Mouse (Mus musculus): Measurements from ENCODE around the gene Cdk5rap2. TPM values are rescaled to one million over a fixed set of nuclear protein-coding genes. Genes with fewer than 3 reads are reported as not detected.

Gene Cdk5rap2
- total and polyA plus RNA-seq, 3 experiments = 2.0 to 6.1 (median 5.9) TPM

DNA sequence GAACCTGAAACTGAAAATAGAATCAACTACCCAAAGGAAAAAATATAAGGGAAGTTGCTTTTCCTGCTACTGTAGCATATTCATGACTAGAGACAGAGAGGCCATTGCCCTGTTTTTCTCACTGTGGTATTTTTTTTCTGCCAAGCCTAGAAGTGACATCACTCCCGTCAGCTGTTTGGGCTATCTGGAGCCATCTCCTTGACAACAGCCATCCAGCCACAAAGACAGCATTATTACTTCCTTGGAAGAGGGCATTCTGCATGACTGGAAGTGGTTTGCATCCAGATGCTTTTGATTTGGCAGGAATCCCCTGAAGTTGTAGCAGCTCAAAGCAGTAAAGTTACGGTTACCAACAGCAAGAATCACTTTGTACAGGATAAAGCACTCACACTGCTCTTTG, 1.9 kb upstream of the Cdk5rap2 start:
- Histone ChIP-seq H3K27me3 (ENCODE audit: control insufficient read depth, insufficient read depth, low read length) (no peaks in the 10 kb centered on the region), H3K4me3 (no peak overlapping the region), H3K79me2 (replicated peaks; ENCODE audit: control insufficient read depth, insufficient read depth, low read length) (no peaks in the 10 kb centered on the region), H3K9ac (ENCODE audit: low read depth, low read length) (no peak overlapping the region), H3K27ac (no peak overlapping the region), H3K4me1 (ENCODE audit: control insufficient read depth, insufficient read depth, low read length) (no peaks in the 10 kb centered on the region), H3K36me3 (ENCODE audit: control insufficient read depth, insufficient read depth, low read length) (no peaks in the 10 kb centered on the region)
- TF ChIP-seq CTCF (IDR thresholded peaks at IDR 0.05) (no peak), POLR2A (IDR thresholded peaks at IDR 0.05; ENCODE audit: insufficient read depth, low read depth, low read length) (no peak), EP300 (IDR thresholded peaks at IDR 0.05; ENCODE audit: insufficient read depth, low read depth, low read length) (no peak)
- 38% methylated on average over 2 of the region's 2 CpGs for WGBS
- intact Hi-C loops (cut with DNase I) = loop anchor here (5.0 kb wide), 1 partner anchor 125 kb away; no protein-coding TSS in a partner anchor
- no peak for DNase-seq

GRCm38 (mm10) chr4:70409456-70409855, 787 bp downstream of the Cdk5rap2 start:
- TF ChIP-seq EP300 (IDR thresholded peaks at IDR 0.05; ENCODE audit: insufficient read depth, low read depth, low read length) (no peak), POLR2A (IDR thresholded peaks at IDR 0.05; ENCODE audit: insufficient read depth, low read depth, low read length) (no peak), CTCF (IDR thresholded peaks at IDR 0.05) (no peak)
- WGBS = 25% methylated on average over 9 of the region's 9 CpGs

DNA sequence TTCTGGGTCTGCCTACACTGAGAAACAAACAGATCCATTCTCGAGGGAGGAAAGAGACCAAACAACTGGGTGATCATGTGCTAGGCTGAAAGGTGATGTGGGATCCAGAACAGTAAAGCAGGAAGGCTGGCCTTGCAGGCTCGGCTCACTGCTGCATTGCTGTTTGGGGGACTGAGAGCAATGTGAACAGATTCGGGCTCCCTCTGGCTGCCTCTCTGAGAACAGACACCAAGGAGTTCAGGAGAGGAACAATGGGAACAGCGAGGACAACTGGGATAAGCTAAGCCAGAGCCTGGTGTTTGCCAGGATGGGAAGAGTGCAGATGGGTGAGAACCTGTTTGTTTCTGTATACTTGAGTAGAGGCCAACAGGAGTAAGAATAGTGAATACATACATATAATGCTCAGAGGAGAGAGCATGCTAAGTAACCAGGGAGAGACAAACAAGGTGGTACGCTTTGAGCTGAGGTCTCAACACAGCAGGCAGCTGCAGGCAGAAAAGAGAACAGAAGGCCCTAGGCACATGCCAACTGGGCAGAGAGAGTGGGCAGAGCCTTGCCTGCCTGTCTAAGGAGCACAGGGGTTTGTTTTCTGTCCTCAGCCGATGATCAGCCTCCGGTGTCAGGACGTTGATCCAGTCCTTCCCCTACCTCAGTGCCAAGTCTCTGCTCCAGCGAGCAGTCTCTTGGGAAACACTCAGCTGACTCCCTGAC, 8.0 kb downstream of the Cdk5rap2 start:
- peak; percentile 28 to 38 for DNase-seq
- Histone ChIP-seq H3K9ac (ENCODE audit: low read depth, low read length) (no peak overlapping the region), H3K36me3 (ENCODE audit: control insufficient read depth, insufficient read depth, low read length) (no peaks in the 10 kb centered on the region; the same call in 1 of the 2 replicates), H3K27ac (no peak overlapping the region), H3K4me1 (ENCODE audit: control insufficient read depth, insufficient read depth, low read length) (no peaks in the 10 kb centered on the region; the same call in 1 of the 2 replicates), H3K27me3 (ENCODE audit: control insufficient read depth, insufficient read depth, low read length) (no peaks in the 10 kb centered on the region), H3K4me3 (no peak overlapping the region), H3K79me2 (replicated peaks; ENCODE audit: control insufficient read depth, insufficient read depth, low read length) (no peaks in the 10 kb centered on the region)
- intact Hi-C loops (cut with DNase I) = no loop called here
- TF ChIP-seq EP300 (IDR thresholded peaks at IDR 0.05; ENCODE audit: insufficient read depth, low read depth, low read length) (no peak), POLR2A (IDR thresholded peaks at IDR 0.05; ENCODE audit: insufficient read depth, low read depth, low read length) (no peak), CTCF (IDR thresholded peaks at IDR 0.05) (peak; percentile 55)
- WGBS = 60% methylated on average over 9 of the region's 9 CpGs

More at GRCm38 (mm10) chr4:70409456-70409855, 787 bp downstream of the Cdk5rap2 start:
- intact Hi-C loops (cut with DNase I) = no loop called here
- Histone ChIP-seq H3K36me3 (ENCODE audit: control insufficient read depth, insufficient read depth, low read length) (no peaks in the 10 kb centered on the region), H3K9ac (ENCODE audit: low read depth, low read length) (no peak overlapping the region), H3K79me2 (replicated peaks; ENCODE audit: control insufficient read depth, insufficient read depth, low read length) (no peaks in the 10 kb centered on the region), H3K27ac (no peak overlapping the region), H3K4me3 (peak overlapping the region; percentile 91), H3K4me1 (ENCODE audit: control insufficient read depth, insufficient read depth, low read length) (no peaks in the 10 kb centered on the region), H3K27me3 (ENCODE audit: control insufficient read depth, insufficient read depth, low read length) (no peaks in the 10 kb centered on the region)
- DNase-seq = no peak

- no peak overlapping the region for H3K27ac ChIP-seq
- WGBS = 91% methylated on average over 5 of the region's 5 CpGs
- no peaks in the 10 kb centered on the region; the same call in 1 of the 2 replicates for H3K36me3 ChIP-seq (ENCODE audit: control insufficient read depth, insufficient read depth, low read length)
- intact Hi-C loops (cut with DNase I) = no loop called here
- H3K27me3 ChIP-seq (ENCODE audit: control insufficient read depth, insufficient read depth, low read length) = no peaks in the 10 kb centered on the region
- no peaks in the 10 kb centered on the region; the same call in 1 of the 2 replicates for H3K4me1 ChIP-seq (ENCODE audit: control insufficient read depth, insufficient read depth, low read length)
- no peak for DNase-seq
- no peak overlapping the region for H3K9ac ChIP-seq (ENCODE audit: low read depth, low read length)
- H3K79me2 ChIP-seq (replicated peaks; ENCODE audit: control insufficient read depth, insufficient read depth, low read length) = no peaks in the 10 kb centered on the region
- TF ChIP-seq CTCF (IDR thresholded peaks at IDR 0.05) = no peak
- no peak for TF ChIP-seq EP300 (IDR thresholded peaks at IDR 0.05; ENCODE audit: insufficient read depth, low read depth, low read length)
- TF ChIP-seq POLR2A (IDR thresholded peaks at IDR 0.05; ENCODE audit: insufficient read depth, low read depth, low read length) = no peak
- H3K4me3 ChIP-seq = no peak overlapping the region
These were observed 10.8 kb downstream of the Cdk5rap2 start for GRCm38 (mm10) chr4:70399476-70399875.

DNA sequence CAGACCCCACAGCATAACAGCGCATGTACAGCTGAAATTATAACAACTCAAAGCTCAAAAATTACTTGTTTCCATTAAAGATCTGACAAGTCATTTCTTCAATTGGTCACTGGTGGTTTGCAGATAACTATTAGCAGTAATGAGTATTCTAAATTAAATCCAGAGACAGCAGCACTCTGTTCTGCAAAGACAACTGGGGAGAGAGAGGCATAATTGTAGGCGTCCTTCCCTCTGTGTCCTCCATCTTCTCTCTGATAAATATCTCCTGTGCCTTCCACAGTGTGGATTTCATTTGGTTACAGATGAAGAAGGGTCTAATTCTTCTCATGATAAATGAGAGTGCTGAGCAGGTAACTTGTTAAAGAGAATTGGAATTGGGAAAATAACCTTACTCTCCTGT, 11.2 kb downstream of the Cdk5rap2 start:
- Histone ChIP-seq H3K4me1 (ENCODE audit: control insufficient read depth, insufficient read depth, low read length) (no peaks in the 10 kb centered on the region; the same call in 1 of the 2 replicates), H3K79me2 (replicated peaks; ENCODE audit: control insufficient read depth, insufficient read depth, low read length) (no peaks in the 10 kb centered on the region), H3K9ac (ENCODE audit: low read depth, low read length) (no peak overlapping the region), H3K27me3 (ENCODE audit: control insufficient read depth, insufficient read depth, low read length) (no peaks in the 10 kb centered on the region), H3K27ac (no peak overlapping the region), H3K36me3 (ENCODE audit: control insufficient read depth, insufficient read depth, low read length) (no peaks in the 10 kb centered on the region; the same call in 1 of the 2 replicates), H3K4me3 (no peak overlapping the region)
- intact Hi-C loops (cut with DNase I) = no loop called here
- TF ChIP-seq POLR2A (IDR thresholded peaks at IDR 0.05; ENCODE audit: insufficient read depth, low read depth, low read length) (no peak), EP300 (IDR thresholded peaks at IDR 0.05; ENCODE audit: insufficient read depth, low read depth, low read length) (no peak)
- DNase-seq = no peak
- 98% methylated on average over 2 of the region's 2 CpGs for WGBS

DNA sequence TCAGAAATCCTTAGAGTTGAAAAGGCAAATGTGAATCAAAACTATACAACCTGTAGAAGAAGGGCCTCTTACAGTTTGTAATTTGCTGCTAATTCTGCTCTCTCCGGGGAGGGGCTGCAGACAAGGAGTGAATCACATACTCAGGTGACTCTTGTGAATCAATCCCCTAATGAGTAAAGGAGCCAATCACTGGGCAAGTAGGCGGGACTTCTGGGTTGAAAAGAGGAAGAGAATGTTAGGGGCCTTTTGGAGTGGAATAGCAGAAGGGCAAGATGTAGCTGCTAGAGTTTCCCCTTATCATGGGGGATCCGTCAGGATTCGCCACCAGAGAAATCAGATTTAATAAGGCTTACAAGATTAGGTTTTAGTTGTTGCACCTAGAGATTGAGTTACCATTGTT, 12.2 kb downstream of the Cdk5rap2 start:
- Histone ChIP-seq H3K79me2 (replicated peaks; ENCODE audit: control insufficient read depth, insufficient read depth, low read length) (no peaks in the 10 kb centered on the region), H3K4me1 (ENCODE audit: control insufficient read depth, insufficient read depth, low read length) (no peaks in the 10 kb centered on the region; the same call in 1 of the 2 replicates), H3K36me3 (ENCODE audit: control insufficient read depth, insufficient read depth, low read length) (no peaks in the 10 kb centered on the region; the same call in 1 of the 2 replicates), H3K4me3 (no peak overlapping the region), H3K27ac (no peak overlapping the region), H3K9ac (ENCODE audit: low read depth, low read length) (no peak overlapping the region), H3K27me3 (ENCODE audit: control insufficient read depth, insufficient read depth, low read length) (no peaks in the 10 kb centered on the region)
- no peak for DNase-seq
- intact Hi-C loops (cut with DNase I) = no loop called here
- TF ChIP-seq EP300 (IDR thresholded peaks at IDR 0.05; ENCODE audit: insufficient read depth, low read depth, low read length) (no peak), CTCF (IDR thresholded peaks at IDR 0.05) (no peak), POLR2A (IDR thresholded peaks at IDR 0.05; ENCODE audit: insufficient read depth, low read depth, low read length) (no peak)
- 89% methylated on average over 4 of the region's 4 CpGs for whole genome bisulfite sequencing

Measured in heart, adult 2 months (tissue).